Mouse (Mus musculus) heart, embryonic 12.5 days (tissue): ENCODE results near the gene Ppp1r12b. TPM values are rescaled to one million over a fixed set of nuclear protein-coding genes. Genes with fewer than 3 reads are reported as not detected.
A peak's percentile ranks its signal among the peaks of the same experiment; 100 is the strongest.

ENCODE experiments used
- ATAC-seq: fragments of 200-750 bp; cut with Nextera tagmentation; 2 replicates; pipeline ENCODE4 v1.8.0; 2017; ENCODE audit warnings: moderate TSS enrichment, moderate library complexity; ENCODE audit not compliant: insufficient number of reproducible peaks, low FRiP score
- H3K27ac ChIP-seq: fragments of 300-500 bp; sonication (generic); 2 replicates; pipeline ENCODE4 v1.5.1; 2016; ENCODE audit warnings: mild to moderate bottlenecking, moderate library complexity; ENCODE audit not compliant: poor library complexity, severe bottlenecking
- H3K27me3 ChIP-seq: fragments of 300-500 bp; sonication (generic); replicated peaks from 2 replicates; pipeline ENCODE4 v1.6.1; 2016; ENCODE audit warnings: mild to moderate bottlenecking, moderate library complexity
- H3K36me3 ChIP-seq: fragments of 300-500 bp; sonication (generic); 2 replicates; pipeline ENCODE4 v1.6.1; 2016; ENCODE audit warnings: mild to moderate bottlenecking, moderate library complexity
- H3K4me1 ChIP-seq: fragments of 300-500 bp; sonication (generic); replicated peaks from 2 replicates; pipeline ENCODE4 v1.6.1; 2016; ENCODE audit warnings: mild to moderate bottlenecking
- H3K4me2 ChIP-seq: fragments of 300-500 bp; sonication (generic); 2 replicates; pipeline ENCODE4 v1.6.1; 2016; ENCODE audit warnings: mild to moderate bottlenecking, moderate library complexity
- H3K4me3 ChIP-seq: fragments of 300-500 bp; sonication (generic); 2 replicates; pipeline ENCODE4 v1.5.1; 2016; ENCODE audit warnings: mild to moderate bottlenecking
- H3K9ac ChIP-seq: fragments of 300-500 bp; sonication (generic); 2 replicates; pipeline ENCODE4 v1.6.1; 2016; ENCODE audit warnings: mild to moderate bottlenecking, moderate library complexity
- H3K9me3 ChIP-seq: fragments of 300-500 bp; sonication (generic); replicated peaks from 2 replicates; pipeline ENCODE4 v1.6.1; 2016; ENCODE audit warnings: mild to moderate bottlenecking, moderate library complexity
- WGBS: fragments of 180-500 bp; shearing (Covaris S2); methylation state at CpG from one replicate; pipeline ENCODE4 v1.1.7; 2016; 5-methylcytosine and 5-hydroxymethylcytosine counted together
- polyA plus RNA-seq: library from polyadenylated mRNA; unstranded; fragments of >200 nt; fragmentation: Nextera tagmentation; extraction: Ambion mirVana; gene quantifications from 2 replicates; pipeline ENCODE4 v1.2.1, GENCODE M21; 2016

Ppp1r12b gene
- polyA plus RNA-seq, 1 experiment from 2014 or later: 29.6 TPM

DNA sequence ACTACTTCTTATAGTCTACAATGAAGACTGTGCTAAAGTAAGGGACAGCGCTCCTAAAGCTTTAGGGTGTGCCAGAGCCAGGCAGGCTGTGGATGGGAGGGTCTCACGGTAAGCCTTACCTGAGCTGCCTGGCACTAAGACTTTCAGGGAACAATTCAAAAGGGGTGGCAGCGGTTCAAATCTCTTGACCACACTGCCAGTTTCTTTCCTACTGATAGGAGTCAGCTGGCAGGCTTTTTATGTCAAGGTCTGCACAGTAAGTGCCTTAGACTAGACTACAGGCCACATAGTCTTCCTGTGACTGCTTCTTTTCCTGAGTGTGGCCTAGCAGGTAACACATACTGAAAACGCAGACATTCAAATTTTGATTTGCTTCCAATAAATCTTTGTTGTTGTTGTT is 192.5 kb downstream of the Ppp1r12b start:
- WGBS: 87% methylated on average over 4 of the region's 4 CpGs
- H3K36me3 ChIP-seq: peaks cover 67% of the 10 kb centered on the region
- no peaks in the 10 kb centered on the region; the same call in 1 of the 2 replicates for H3K4me1 ChIP-seq
- H3K27ac ChIP-seq: no peak overlapping the region
- no peak overlapping the region for H3K9ac ChIP-seq
- ATAC-seq: no peak
- no peaks in the 10 kb centered on the region for H3K27me3 ChIP-seq
- no peak overlapping the region for H3K4me2 ChIP-seq
- H3K4me3 ChIP-seq: no peak overlapping the region
- no peaks in the 10 kb centered on the region for H3K9me3 ChIP-seq

DNA sequence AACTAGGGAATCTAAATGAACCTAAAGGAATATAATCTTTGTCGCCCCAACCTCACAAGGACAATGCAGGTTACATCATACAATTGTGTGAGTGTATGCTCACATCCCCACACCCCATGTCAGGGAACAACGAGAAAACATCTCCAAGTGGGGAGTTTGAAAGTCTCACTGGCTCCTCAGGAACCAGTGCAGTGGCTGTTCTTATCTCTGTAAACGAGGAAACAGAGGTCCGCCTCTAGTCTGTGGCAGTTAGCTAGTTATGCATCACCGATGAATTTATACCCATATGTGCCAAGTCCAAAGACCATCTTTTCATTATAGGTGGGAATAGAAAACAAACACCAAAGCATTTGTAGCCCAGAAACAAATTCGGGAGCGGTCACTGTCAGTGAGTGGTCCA is 194.2 kb downstream of the Ppp1r12b start:
- no peak overlapping the region for H3K27ac ChIP-seq
- H3K4me3 ChIP-seq: no peak overlapping the region
- whole genome bisulfite sequencing: 77% methylated on average over 7 of the region's 7 CpGs
- H3K4me1 ChIP-seq: no peaks in the 10 kb centered on the region; the same call in none of the 2 replicates
- H3K27me3 ChIP-seq: no peaks in the 10 kb centered on the region
- H3K9ac ChIP-seq: no peak overlapping the region
- H3K36me3 ChIP-seq: peaks cover 58% of the 10 kb centered on the region
- H3K4me2 ChIP-seq: no peak overlapping the region
- H3K9me3 ChIP-seq: no peaks in the 10 kb centered on the region
- ATAC-seq: no peak

DNA sequence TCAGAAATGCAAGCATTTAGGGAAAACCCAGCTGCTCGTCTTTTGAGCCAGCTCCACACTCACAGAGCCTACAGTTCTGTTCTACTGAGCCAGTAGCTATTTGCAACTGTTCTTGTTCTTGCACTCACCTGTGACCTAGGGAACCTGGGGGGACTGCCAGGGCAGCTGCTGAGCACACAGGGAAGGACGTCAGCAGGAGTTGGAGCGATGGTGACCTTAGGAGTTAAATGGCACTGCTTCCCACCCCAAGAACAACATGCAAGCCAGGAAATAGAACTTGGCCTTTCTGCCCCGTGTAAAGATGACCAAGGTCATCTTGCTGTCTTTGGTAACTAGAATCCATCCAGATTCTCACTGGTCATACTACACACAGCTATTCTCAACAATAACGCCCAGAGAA is 195.1 kb downstream of the Ppp1r12b start:
- H3K4me3 ChIP-seq: no peak overlapping the region

DNA sequence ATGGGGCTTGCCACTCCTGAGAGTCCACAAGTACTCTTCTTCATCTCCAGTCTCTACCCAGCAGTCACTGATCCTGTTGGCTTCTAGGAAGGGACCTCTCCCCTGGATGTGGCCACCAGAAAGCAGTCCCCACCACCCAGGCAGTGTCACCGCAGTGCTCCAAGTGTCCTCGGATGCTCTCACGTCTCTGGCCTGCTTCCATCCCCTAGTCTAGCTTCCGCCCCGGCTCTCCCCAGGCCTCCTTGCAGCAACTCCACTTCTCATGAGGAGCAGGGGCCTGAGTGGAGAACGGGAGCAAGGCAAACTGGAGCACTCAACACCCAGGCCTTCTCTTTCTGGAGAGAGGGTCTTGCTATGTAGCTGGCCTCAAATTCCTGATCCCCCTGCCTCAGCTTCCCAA is 196.6 kb downstream of the Ppp1r12b start:
- H3K27ac ChIP-seq: no peak overlapping the region
- no peak overlapping the region for H3K4me2 ChIP-seq
- H3K36me3 ChIP-seq: peaks cover 47% of the 10 kb centered on the region
- H3K9me3 ChIP-seq: no peaks in the 10 kb centered on the region
- WGBS: 79% methylated on average over 6 of the region's 6 CpGs
- H3K4me3 ChIP-seq: no peak overlapping the region
- no peak overlapping the region for H3K9ac ChIP-seq
- ATAC-seq: no peak
- peaks cover 17% of the 10 kb centered on the region for H3K4me1 ChIP-seq
- H3K27me3 ChIP-seq: no peaks in the 10 kb centered on the region

More for the DNA sequence above, 195.1 kb downstream of the Ppp1r12b start:
- H3K4me1 ChIP-seq: peaks cover 4% of the 10 kb centered on the region
- no peak overlapping the region for H3K27ac ChIP-seq
- H3K9ac ChIP-seq: no peak overlapping the region
- no peaks in the 10 kb centered on the region for H3K9me3 ChIP-seq
- H3K4me2 ChIP-seq: no peak overlapping the region
- no peak for ATAC-seq
- WGBS: 74% methylated on average over 5 of the region's 5 CpGs
- peaks cover 50% of the 10 kb centered on the region for H3K36me3 ChIP-seq
- no peaks in the 10 kb centered on the region for H3K27me3 ChIP-seq

GRCm38 (mm10) chr1:134757230-134757629 is 198.5 kb downstream of the Ppp1r12b start:
- no peak overlapping the region for H3K4me3 ChIP-seq
- no peak for ATAC-seq
- no peaks in the 10 kb centered on the region for H3K9me3 ChIP-seq
- peaks cover 36% of the 10 kb centered on the region for H3K4me1 ChIP-seq
- H3K27me3 ChIP-seq: no peaks in the 10 kb centered on the region
- H3K27ac ChIP-seq: no peak overlapping the region
- 80% methylated on average over 3 of the region's 3 CpGs for WGBS
- H3K4me2 ChIP-seq: no peak overlapping the region
- H3K36me3 ChIP-seq: peaks cover 33% of the 10 kb centered on the region
- no peak overlapping the region for H3K9ac ChIP-seq

- no peak for ATAC-seq
- Histone ChIP-seq H3K4me2 (no peak overlapping the region), H3K27ac (no peak overlapping the region), H3K9me3 (no peaks in the 10 kb centered on the region), H3K36me3 (peaks cover 30% of the 10 kb centered on the region), H3K4me1 (peaks cover 40% of the 10 kb centered on the region), H3K4me3 (no peak overlapping the region), H3K27me3 (no peaks in the 10 kb centered on the region), H3K9ac (no peak overlapping the region)
- 74% methylated on average over 10 of the region's 10 CpGs for WGBS
Measured at GRCm38 (mm10) chr1:134756190-134756873, 199.4 kb downstream of the Ppp1r12b start.

GRCm38 (mm10) chr1:134755548-134756189 is 200.1 kb downstream of the Ppp1r12b start:
- H3K4me3 ChIP-seq: no peak overlapping the region
- 67% methylated on average over 13 of the region's 13 CpGs for WGBS
- no peak for ATAC-seq
- H3K4me1 ChIP-seq: peaks cover 40% of the 10 kb centered on the region
- no peak overlapping the region for H3K4me2 ChIP-seq
- peaks cover 27% of the 10 kb centered on the region for H3K36me3 ChIP-seq
- no peaks in the 10 kb centered on the region for H3K27me3 ChIP-seq
- H3K9ac ChIP-seq: no peak overlapping the region
- H3K27ac ChIP-seq: no peak overlapping the region
- no peaks in the 10 kb centered on the region for H3K9me3 ChIP-seq

DNA sequence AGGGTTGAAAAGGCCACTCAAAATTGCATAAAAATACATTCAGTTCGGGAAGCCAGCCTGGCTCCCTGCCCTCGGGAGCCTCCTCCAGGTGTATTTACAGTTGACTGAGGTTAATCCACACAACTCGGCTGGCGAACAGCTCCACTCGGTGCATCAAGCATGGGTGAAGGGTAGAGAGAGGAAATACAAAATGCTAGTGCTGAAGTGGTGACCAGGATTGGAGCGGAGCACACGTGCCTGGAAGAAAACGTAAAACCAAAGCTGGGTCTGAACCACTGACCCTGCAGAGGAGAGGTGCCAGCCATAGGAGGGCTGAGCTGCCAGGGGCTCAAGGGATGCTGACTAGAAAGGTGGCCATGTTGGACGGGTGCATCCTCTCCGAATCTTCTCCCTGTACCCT is 200.9 kb downstream of the Ppp1r12b start:
- Histone ChIP-seq H3K4me1 (peaks cover 48% of the 10 kb centered on the region), H3K27ac (no peak overlapping the region), H3K27me3 (no peaks in the 10 kb centered on the region), H3K4me3 (no peak overlapping the region), H3K4me2 (no peak overlapping the region), H3K9ac (no peak overlapping the region), H3K36me3 (peaks cover 18% of the 10 kb centered on the region), H3K9me3 (no peaks in the 10 kb centered on the region)
- ATAC-seq: no peak
- WGBS: 76% methylated on average over 10 of the region's 10 CpGs

DNA sequence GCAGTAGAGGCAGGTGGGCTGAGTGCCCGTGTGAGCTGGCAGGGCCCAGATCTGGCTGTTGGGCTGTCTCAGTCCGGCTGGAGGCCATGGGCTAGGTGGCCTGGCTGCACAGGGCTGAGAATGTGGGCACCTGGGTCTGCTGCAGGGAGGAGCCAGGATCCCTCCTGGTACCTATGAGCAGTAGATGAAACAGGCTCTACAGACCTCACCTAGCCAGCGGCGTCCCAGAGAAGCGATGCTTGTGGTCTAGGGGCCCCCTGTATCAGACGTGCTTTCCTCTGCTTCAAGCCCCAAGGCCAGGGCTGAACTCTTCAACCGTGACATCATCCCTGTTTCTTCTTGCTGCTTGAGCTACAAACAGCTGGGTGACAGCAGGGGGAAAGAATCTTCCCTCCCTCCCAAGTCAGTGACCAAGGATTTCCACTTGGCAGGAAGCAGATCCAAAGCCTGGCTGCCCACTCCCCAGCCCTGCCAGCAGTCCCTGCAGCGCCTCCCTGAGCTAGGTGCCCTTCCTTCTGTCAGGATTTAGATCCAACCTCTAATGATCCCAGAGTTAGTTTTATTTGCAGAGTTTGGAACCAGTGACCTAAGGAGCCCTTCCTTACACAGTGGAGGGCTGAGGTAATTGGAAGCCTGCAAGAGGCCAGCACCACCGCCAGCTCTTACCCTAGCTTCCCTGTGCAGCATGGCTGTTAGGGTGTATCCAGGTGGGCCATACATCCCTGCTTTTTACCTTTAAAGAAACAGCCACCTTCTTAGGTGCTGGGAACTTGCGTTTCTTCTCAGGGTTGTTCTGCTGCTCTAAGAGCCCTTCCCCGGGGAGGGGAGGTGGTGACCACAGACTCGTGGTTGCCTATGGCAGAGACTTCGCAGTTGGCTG is 201.8 kb downstream of the Ppp1r12b start:
- Histone ChIP-seq H3K36me3 (peaks cover 10% of the 10 kb centered on the region), H3K27ac (peak overlapping the region; percentile 83), H3K4me2 (peak overlapping the region; percentile 20; the same call in 1 of the 2 replicates), H3K9ac (peak overlapping the region; percentile 25; the same call in 1 of the 2 replicates), H3K4me3 (no peak overlapping the region), H3K27me3 (no peaks in the 10 kb centered on the region), H3K4me1 (peaks cover 54% of the 10 kb centered on the region), H3K9me3 (no peaks in the 10 kb centered on the region)
- 46% methylated on average over 13 of the region's 13 CpGs for WGBS
- ATAC-seq: peak; percentile 60

GRCm38 (mm10) chr1:134752447-134752846 is 203.3 kb downstream of the Ppp1r12b start:
- Histone ChIP-seq H3K27ac (no peak overlapping the region), H3K4me1 (peaks cover 64% of the 10 kb centered on the region), H3K9ac (0 out of 2 replicates have a peak overlapping the region, but pooled peaks have one; percentile 33)

DNA sequence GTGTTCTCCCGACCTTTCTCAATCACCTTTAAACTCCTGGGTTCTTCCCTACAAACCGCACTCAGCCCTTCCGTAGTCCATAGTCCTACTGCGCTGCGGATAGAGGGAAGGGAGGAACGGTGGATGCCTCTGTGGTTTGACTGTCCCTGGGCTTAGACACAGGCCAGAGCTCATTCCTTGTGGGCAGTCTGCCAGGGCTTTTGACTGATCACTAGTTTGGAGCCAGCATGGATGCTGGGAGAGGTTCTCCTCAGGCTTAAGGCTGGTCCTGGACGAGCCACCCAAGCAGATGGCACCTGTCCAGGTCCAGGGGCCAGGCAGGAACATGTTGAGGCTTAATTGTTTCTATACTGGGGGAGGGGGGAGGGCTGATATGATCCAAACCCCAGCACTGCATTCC is 205.9 kb downstream of the Ppp1r12b start:
- no peaks in the 10 kb centered on the region; the same call in 1 of the 2 replicates for H3K36me3 ChIP-seq
- H3K4me2 ChIP-seq: no peak overlapping the region
- peaks cover 62% of the 10 kb centered on the region for H3K4me1 ChIP-seq
- no peak overlapping the region; the same call in 1 of the 2 replicates for H3K9ac ChIP-seq
- no peaks in the 10 kb centered on the region for H3K27me3 ChIP-seq
- WGBS: 49% methylated on average over 7 of the region's 7 CpGs
- H3K4me3 ChIP-seq: no peak overlapping the region
- ATAC-seq: no peak; the same call in 1 of the 2 replicates
- H3K27ac ChIP-seq: peak overlapping the region; percentile 26
- no peaks in the 10 kb centered on the region for H3K9me3 ChIP-seq

More at GRCm38 (mm10) chr1:134752447-134752846, 203.3 kb downstream of the Ppp1r12b start:
- Histone ChIP-seq H3K4me2 (no peak overlapping the region), H3K27me3 (no peaks in the 10 kb centered on the region), H3K36me3 (peaks cover 4% of the 10 kb centered on the region), H3K9me3 (no peaks in the 10 kb centered on the region), H3K4me3 (no peak overlapping the region)
- no peak for ATAC-seq
- WGBS: 79% methylated on average over 5 of the region's 5 CpGs
